Mouse (Mus musculus) c-Kit-positive CD71-negative TER-119-negative erythroid progenitor cells, embryonic 14.5 days (primary cell): ENCODE data around the gene Mrpl51.

Source experiments
- DNase-seq: peaks from one replicate; pipeline ENCODE4 v3.0.0-alpha.2; 2013; ENCODE audit warnings: low read depth

The Mrpl51 gene

DNA sequence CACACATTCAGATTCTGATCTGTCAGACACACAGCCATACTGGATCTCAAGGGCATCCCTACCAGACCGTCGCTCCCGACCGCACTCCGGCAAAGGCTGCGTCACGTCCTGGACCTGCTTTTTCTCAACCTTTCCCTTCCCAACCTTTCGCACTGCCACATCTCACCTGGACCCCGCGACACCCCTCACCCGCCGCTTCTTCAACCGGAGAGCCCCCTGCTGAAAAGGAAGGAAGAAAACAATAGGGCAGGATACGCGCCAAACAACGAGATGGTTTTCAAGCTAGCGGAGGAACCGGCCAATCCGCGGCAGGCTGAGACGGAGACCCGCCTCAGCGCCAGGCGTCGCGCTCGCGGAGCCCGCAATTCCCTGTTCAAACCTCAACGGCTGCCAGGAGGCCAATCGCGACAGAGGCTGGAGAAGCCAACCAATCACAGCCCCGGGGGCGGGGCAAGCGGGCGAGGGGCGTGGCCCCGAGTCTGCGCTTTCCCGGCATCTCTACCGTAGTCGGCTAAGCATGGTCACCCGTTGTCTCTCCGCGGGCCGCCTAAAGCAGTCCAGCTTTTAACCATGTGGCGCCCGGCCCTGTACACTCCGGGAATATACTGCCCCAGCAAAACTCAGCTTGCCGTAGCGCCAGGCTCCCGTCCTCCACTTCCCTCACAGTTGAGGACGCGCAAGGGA, at the start of gene Mrpl51, which contains the start of gene Ncapd2:
TSS of gene Mrpl51 (plus strand) at position 470 of the 684 bp plus-strand sequence.
TSS of gene Ncapd2 (minus strand) at position 370 of the 684 bp plus-strand sequence.
- DNase-seq = peak; percentile 96

DNA sequence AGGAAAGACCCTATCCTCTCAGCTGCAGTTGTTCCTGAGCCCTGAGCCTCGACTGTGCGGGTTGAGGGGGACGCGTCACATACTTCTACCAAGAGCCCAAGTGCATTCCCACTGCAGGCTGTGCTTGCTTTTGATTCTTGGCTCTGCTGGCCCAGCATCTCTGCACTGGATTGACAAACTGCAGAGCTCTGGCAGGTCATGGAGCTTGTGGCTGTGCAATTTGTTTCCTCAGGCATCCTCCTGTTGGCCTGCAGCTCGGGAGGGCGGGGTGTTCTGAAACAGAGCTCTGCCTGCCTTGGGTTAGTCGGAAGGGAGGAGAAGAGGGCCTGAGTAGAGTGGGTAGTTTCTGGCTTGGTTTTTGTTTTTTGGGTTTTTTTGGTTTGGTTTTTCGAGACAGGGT, 49.2 kb upstream of the Mrpl51 start:
- DNase-seq = no peak

DNA sequence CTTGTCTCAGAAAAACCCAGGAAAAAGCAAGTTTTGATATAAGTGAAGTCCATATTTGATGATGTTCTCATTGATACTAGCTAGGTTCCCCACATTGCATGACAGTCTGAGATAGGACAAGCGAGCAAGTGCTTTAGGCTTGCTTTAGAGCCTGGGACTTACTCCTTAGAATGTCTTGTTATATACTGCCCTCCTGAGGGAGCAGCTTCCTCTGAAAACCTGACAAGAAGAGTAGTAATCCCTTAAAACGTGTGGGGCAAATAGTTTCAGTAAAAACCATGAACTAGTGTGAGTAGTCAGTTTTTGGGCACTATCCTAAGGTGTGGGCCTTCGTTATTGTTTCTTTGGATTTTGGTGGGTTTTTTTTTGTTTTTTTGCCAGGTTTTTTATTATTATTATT, 48.5 kb upstream of the Mrpl51 start:
- DNase-seq = no peak

DNA sequence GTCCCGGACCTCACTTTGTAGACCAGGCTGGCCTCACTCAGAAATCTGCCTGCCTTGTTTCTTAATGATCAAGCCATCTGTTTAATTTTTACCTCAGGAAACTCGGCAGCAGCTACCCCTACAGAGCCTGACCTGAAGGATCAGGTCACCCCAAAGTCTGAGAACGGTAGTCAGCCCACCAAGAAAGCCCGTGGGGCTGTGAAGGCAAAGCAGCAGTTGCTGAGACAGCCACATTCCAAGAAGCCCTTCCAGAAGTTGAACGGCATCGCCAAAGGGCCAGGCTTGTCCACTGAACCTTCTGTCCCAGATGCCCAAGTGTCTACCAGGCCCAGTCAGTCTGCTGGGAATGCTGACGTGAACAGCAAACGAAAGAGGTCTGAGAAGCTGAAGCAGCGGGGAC, 47.7 kb upstream of the Mrpl51 start:
- DNase-seq = no peak

DNA sequence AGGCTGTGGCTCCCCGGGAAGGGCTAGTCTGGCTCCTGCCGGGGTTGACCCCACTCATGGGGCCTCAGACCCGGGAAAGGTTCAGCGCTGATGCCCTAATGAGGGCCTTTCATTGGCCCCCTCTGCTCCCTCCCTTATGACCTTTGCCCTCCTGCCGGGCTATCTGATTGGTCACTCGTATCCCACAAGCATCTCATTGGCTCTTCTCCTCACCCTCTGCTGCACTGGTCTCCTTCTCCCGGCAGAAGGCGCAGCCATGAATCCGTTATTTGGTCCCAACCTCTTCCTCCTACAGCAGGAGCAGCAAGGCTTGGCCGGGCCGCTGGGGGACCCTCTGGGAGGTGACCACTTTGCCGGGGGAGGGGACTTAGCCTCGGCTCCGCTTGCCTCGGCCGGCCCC, 46.6 kb upstream of the Mrpl51 start, which contains the start of gene Iffo1:
TSS of gene Iffo1 (plus strand) at position 241 of the 400 bp plus-strand sequence.
- DNase-seq = peak; percentile 74

DNA sequence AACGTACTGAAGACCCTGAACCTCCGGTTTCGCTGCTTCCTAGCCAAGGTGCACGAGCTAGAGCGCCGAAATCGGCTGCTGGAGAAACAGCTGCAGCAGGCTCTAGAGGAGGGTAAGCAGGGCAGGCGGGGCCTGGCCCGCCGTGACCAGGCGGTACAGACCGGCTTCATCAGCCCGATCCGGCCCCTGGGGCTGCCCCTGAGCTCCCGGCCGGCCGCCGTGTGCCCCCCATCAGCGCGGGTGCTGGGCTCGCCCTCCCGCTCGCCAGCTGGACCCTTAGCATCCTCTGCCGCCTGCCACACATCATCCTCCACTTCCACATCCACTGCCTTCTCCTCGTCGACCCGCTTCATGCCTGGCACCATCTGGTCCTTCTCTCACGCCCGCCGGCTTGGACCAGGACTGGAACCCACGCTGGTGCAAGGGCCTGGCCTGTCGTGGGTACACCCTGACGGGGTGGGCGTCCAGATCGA, 46.1 kb upstream of the Mrpl51 start:
- no peak for DNase-seq

DNA sequence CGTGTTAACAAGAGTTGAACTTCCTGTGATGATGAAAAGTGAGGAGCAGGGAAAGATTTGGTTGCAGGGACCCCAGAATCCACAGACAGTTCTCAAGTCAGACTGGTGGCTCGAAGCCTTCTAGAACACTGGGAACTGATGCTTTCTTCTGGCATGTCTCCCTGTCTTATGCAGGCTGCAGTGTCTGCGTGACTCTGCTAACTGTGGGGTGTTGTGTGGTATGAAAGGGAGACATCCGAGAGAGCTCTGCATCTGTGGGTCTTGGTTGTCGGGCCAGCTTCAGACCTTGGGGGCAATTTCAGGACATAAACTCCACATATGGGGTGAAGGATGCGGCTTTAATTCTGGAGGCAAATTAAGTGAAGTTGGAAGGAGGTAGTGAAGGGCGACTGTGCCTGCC, 45.5 kb upstream of the Mrpl51 start:
- no peak for DNase-seq

DNA sequence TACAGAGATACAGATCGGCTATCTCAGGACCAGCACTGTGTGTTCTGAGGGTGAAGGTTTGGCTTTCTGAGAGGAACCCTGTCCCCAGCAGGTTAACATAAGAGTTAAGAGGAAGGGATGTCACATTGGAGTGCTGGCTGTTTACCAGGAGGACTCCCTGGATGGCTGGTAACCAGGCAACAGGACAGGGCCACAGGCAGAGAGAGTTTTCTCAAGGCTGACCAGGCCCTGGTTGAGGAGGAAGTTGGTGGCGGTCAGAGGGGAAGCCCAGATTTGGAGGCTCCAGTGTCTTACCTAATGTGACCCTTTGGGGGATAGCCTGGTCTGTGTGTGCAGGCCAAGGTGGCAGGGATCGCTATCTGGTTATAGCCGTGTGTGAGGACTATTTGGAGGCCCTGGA, 44.8 kb upstream of the Mrpl51 start:
- no peak for DNase-seq

DNA sequence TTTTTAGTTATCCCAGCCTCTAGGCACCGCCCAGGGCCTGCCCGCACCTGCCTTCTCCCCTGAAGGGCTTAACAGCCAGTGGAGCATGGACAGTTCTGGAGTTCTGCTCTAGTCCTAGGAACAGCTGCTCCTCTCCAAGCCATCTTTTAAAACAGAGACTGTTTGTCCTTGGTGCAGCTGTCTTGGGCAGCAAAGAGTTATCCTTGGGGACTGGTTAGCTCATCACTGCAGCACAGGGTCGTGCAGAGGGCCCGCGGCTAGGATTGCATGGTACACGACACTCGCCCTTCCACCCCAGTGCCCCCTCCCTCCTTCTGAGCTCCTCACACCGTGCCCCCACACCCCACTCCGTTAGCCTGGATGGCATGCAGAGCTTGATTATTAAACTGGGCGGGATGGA, 44.3 kb upstream of the Mrpl51 start:
- no peak for DNase-seq

DNA sequence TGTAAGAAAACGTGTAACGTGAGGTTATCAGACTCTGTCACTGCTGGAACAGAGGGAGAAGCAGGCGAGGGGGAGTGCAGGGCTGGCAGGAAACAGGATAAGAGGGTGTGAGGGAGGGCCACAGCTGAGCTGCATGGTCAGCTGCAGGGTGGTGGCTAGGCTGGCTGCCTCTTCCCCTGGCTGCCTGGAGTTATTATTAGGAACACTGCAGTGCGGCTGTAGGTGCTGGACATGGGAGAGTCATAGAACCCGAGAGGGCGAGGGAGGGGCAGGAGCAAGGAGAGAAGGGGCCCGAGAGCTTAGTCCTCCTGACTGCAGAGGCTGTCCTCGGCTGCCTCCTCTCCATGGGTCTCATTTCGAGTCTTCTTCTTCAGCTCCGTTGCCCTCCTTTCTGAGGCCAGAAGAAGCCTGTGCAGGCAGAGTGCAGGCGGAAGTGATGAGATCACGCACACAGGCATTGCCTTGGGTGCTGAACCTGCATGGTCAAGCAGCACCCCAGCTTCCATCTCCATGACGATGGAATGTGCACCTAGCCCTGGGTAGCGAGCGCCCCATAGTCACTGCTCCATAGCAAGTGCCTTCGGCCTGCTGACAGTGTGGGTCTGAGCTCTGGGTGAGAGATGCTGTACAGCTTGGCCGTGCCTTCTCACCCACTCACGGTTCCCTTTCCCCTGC, 43.2 kb upstream of the Mrpl51 start:
- no peak for DNase-seq

DNA sequence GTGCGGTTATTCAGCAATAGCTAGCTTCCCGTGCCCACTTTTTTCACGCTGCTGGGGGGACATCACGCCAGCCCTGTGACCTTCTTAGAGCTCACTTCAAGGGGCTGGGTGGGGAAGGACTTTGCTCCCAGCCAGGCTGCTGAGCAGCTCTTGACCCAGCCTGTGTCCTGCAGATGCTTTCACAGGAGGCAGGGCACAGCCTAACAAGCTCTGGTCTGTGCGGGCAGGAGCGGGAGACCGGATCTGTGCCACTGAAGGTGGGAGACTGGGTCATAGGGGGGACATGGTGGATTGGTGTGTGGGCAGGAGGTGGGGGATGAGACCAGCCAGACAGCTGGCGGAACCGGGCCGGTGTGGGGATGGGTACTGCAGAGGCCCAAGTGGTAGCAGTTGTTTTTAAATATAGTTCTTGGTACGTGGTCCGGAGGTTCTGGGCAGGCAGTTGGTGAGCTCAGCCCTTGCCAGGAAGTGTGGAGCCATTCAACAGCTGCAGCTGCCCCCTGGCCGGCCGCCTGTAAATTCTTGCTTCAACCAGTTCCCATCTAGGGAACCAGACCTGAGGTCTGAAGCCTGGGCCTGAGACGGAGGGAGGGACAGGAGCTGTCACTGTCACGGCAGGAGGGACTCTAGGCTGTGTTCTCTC, 42.6 kb upstream of the Mrpl51 start:
- no peak for DNase-seq

DNA sequence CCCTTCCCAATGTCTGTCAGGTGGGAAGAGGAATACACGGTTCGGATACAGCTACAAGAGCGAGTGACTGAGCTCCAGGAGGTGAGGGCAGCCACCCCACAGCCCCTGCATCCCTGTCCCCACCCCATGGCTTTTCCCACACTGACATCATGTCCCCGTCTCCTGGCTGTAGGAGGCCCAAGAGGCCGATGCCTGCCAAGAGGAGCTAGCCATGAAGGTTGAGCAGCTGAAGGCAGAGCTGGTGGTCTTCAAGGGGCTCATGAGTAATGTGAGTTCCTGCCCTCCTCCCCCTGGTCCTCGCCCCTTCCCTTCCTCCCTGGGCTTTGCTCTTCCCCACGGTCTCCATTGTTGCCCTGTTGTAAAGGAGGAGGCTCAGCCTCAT, 42.0 kb upstream of the Mrpl51 start:
- no peak for DNase-seq

DNA sequence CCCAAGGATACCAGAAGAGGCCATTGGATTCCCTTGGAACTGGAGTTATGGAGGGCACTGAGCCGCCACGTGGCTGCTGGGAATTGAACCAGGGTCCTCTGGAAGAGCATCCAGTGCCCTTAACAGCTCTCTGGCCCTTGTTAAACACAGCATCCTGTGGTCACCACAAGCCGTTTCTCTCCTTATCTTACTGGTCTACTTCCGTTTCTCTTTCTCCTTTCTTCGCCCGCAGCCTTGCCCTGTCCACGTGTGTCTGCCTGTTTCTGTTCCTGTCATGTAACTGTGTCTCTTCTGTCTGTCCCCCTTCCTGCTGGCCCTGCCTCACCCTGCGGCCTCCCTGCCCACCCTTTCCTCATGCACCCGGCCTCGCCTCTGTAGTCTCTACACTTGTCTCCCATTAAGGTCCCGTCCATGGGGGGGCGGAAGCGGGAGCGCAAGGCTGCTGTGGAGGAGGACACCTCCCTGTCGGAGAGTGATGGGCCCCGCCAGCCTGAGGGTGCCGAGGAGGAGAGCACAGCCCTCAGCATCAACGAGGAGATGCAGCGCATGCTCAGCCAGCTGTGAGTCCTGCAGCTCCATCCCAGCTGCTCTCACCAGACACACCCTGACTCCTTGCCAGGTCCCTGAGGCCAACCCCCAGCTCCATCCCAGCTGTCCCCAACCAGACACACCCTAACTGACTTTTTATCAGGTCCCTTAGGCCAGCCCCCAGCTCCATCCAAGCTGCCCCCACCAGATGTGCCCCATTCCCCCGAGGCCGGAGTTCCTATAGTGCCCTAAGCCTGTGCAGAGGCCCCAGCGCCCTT, 39.2 kb upstream of the Mrpl51 start:
- no peak for DNase-seq

DNA sequence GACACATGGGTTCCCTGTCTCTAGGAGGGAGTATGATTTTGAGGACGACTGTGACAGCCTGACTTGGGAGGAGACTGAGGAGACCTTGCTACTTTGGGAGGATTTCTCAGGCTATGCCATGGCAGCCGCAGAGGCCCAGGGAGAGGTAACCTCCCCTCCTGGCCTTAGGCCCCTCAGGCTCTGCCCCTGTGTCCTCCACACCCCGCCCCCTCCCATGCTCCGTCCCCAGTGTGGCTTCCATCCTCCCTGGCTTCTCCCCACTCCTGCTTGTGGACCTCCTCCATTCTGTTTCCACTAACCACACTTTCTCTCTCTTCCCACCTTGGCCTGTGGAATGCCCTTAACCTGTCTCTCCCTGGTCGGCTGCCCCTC, 38.6 kb upstream of the Mrpl51 start:
- no peak for DNase-seq

DNA sequence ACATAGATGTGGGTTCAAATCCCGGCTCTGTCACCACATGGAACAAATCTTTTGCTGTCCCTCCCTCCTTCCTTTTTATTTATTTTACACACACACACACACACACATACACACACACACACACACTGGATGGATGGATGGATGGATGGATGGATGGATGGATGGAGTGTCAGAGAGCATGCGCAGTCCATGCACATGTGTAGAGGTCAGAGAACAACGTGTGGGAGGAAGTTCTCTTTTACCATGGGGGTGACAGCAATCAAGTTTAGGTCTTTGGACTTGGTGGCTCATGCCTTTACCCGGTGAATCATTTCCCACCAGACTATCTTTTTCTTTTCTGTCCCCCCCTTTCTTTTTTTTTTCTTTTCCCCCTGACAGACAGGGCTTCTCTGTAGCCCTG, 37.9 kb upstream of the Mrpl51 start:
- no peak for DNase-seq

DNA sequence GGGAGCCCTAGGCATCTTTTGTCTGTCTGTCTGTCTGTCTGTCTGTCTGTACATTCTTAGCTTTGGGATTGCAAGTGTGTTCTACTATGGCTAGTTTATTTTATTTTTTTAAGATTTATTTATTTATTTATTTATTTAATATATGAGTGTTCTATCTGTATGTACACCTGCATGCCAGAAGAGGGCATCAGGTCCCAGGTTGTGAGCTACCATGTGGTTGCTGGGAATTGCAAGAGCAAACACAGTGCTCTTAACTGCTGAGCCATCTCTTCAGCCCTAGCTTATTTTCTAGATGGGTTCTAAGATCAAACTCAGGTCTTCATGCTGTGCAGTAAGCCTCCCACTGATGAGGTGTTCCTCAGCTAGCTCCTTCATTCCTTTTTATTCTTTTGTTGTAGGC, 37.1 kb upstream of the Mrpl51 start:
- no peak for DNase-seq

DNA sequence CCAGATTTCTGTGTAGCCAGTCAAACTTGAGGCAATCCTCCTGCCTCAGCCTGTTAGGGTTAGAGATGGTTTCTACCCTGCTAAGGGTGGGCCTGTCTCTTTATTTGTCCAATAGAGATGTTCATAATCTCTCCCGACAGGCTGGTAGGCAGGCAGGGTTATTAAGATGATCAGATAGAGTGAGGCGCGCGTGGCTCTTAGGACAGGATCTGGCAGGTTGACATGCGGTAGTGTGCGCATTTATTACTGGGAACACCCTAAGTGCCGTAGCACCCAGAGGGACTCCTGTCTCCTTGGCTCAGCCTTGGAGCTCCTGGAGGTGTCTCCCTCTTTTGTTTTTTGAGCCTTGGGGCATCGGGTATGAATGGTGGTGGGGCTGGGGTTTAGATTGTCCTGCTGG, 36.3 kb upstream of the Mrpl51 start:
- no peak for DNase-seq

DNA sequence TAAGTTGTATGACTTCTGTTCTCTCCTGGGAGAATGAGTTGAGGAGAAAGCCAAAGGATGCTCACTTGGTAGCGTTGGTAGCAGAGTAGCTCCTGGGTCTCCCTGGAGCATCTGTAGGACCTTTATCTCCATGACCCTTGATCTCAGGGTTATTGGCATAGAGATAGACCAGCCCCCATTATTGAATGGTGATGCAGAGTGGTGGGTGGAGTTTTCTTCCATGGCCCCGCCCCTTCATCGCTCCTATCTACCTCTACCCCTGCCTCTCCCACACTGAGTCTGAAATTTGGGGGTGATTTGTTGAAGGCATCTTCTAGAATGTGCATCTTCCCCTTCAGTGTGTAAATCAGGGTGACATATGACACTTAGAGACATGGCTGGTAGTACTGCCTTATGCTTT, 35.1 kb upstream of the Mrpl51 start:
- no peak for DNase-seq

DNA sequence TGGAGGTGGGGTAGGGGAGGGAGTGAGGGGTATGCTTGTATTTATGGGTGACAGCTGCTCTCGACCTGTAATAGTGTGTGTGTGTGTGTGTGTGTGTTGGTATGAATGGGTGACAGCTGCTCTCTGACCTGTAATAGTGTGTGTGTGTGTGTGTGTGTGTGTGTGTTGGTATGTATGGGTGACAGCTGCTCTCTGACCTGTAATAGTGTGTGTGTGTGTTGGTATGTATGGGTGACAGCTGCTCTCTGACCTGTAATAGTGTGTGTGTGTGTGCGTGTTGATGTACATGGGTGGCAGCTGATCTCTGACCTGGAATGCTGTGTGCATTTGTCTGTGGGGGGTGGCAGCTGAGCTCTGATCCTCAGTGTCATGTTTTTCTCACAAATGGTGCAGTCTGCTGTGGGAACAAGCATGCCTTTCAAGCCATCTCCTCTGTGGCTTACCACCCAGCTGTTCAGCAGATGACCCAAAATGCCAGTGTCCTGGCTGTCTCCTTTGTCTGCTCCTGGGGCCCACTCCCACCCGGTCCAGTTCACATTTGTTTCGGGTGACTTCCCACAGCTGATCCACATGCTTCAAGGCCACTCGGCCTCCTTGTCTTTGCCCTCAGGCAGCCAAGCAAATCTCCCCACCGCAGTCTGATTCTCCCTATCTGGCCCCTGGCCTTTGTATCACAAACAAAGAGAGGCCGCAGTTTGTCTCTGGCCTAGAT, 34.5 kb upstream of the Mrpl51 start:
- DNase-seq = no peak

DNA sequence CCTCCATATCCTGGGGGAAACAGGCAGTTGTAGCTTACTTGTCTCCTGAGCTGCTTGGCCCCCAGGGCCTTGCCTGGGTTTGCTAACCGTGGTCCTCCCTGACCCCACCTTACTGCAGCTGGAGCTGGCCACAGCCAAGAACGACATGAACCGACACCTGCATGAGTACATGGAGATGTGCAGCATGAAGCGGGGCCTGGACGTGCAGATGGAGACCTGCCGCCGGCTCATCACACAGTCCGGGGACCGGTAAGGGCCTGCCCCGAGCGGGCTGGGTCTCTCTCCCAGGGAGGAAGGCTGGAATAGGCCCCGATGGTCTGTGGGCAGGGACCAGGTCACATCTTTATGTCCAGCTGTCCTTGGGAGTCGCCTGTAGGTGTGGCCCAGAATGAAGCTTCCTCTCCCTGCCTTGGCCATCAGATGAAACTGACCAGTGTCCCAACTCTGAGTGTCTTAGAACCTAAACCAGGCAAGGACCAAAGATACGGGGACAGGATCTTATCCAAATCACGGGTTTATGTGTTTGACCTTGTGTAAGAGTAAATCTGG, 32.6 kb upstream of the Mrpl51 start:
- no peak for DNase-seq

DNA sequence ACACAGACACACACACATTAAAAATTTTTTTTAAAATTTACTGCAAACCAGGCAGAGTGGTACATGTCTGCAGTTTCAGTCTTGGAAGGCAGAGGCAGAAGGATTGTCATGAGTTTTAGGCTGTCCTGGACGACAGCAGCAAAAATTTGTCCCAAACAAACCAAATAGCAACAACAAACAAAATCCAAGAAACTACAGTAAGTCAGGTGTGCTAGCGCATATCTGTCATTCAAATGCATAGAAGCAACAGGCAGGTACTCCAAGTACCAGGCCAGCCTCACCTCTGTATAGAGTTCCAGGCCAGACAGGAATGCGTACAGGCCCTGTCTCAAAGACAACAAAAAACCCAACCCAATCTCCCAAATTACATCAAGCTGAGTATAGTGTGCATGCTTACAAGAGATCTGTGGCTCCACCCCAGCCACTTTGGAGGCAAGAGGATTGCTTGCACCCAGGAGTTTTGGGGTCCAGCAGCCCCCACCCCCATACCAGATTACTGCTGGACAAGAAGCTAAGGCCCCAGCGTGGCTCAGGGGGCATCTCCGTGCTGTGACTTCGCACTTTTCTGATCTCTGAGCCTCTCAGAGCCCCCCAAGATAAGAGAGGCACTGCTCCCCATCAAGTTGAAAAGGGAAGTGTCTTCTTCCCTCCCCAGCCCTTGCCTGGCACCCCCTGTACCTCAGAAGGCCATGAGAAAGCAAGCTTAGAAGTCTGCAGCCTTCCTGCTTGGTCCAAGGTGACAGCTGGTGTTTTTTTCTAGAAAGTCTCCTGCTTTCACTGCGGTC, 31.6 kb upstream of the Mrpl51 start:
- DNase-seq = no peak
